Mouse (Mus musculus) bone marrow macrophage, adult 2 months (primary cell): ENCODE data around the gene Ankub1.
A peak's percentile ranks its signal among the peaks of the same experiment; 100 is the strongest.

Source experiments
- CTCF ChIP-seq: IDR thresholded peaks from 2 replicates; pipeline ENCODE4 v1.5.1; 2012; ENCODE audit warnings: low read depth, mild to moderate bottlenecking, low read length, moderate library complexity
- POLR2A ChIP-seq: IDR thresholded peaks from 2 replicates; pipeline ENCODE4 v1.6.1; 2012; ENCODE audit warnings: mild to moderate bottlenecking, low read depth, low read length, borderline replicate concordance

DNA sequence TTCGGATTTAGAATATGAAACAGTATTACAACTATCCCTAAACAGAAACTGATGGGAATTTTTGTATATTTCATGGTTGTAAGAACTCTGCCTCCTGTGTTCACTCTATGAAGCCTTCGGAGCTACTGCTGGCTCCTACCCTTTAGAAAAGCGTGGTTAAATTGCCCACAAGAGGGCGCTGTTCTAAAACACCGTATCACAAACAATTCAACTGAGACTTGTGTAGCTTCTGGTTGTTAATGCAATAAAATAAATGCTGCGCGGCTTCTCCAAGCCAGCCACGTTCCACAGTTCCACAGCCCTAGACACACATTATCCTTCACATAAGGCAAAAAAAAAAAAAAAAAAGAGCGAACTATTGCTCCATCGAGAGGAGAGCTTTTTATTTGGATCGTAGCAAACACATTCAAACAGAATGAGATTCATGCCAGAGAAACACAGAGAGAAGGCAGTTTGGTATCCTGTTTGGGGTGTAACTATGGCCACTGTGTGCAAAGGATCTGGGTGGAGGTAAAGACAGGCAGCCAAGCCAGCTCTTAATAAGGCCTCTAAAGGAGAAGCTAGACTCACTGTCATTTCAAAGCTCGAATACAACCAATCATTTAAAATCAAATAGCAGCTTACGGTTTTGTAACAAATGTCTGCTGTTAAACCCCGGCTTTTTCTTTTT is 25.4 kb downstream of the Ankub1 start:
- peak; percentile 54; the same call in 1 of the 2 replicates for TF ChIP-seq CTCF
- TF ChIP-seq POLR2A: no peak
